Mouse (Mus musculus): ENCODE measurements at regions not wholly inside any gene's neighbourhood (a gene's known extent, or its start where the extent isn't known, plus 50 kb on each side); places are given as distances from the start of the nearest gene placed in this dataset.

GRCm38 (mm10) chr7:37377889-37378521 is 395.4 kb downstream of the Zfp536 start:
- DNase-seq (ENCODE audit: low read depth, low spot score), result no peak

GRCm38 (mm10) chr7:37387871-37388270 is 385.6 kb downstream of the Zfp536 start:
- DNase-seq (ENCODE audit: low read depth, low spot score), result no peak

- no peak for DNase-seq (ENCODE audit: low read depth, low spot score)
These were observed 384.4 kb downstream of the Zfp536 start for GRCm38 (mm10) chr7:37388843-37389702.

GRCm38 (mm10) chr7:37389703-37390087 is 383.7 kb downstream of the Zfp536 start:
- no peak for DNase-seq (ENCODE audit: low read depth, low spot score)

GRCm38 (mm10) chr7:37390271-37390670 is 383.2 kb downstream of the Zfp536 start:
- DNase-seq (ENCODE audit: low read depth, low spot score), result no peak

- DNase-seq (ENCODE audit: low read depth, low spot score), result no peak
These were observed 381.3 kb downstream of the Zfp536 start for GRCm38 (mm10) chr7:37392122-37392521.

- DNase-seq (ENCODE audit: low read depth, low spot score), result no peak
These were observed 380.8 kb downstream of the Zfp536 start for GRCm38 (mm10) chr7:37392604-37393003.

- no peak for DNase-seq (ENCODE audit: low read depth, low spot score)
These were observed 380.4 kb downstream of the Zfp536 start for GRCm38 (mm10) chr7:37393071-37393470.

GRCm38 (mm10) chr7:37394965-37395426 is 378.4 kb downstream of the Zfp536 start:
- DNase-seq (ENCODE audit: low read depth, low spot score), result no peak

- no peak for DNase-seq (ENCODE audit: low read depth, low spot score)
These were observed 377.4 kb downstream of the Zfp536 start for GRCm38 (mm10) chr7:37395881-37396513.

- no peak for DNase-seq (ENCODE audit: low read depth, low spot score)
These were observed 370.0 kb downstream of the Zfp536 start for GRCm38 (mm10) chr7:37403483-37403882.

GRCm38 (mm10) chr7:37413350-37413749 is 360.1 kb downstream of the Zfp536 start:
- DNase-seq (ENCODE audit: low read depth, low spot score), result no peak

GRCm38 (mm10) chr7:37421704-37422103 is 351.7 kb downstream of the Zfp536 start:
- no peak for DNase-seq (ENCODE audit: low read depth, low spot score)

Measured in brain, embryonic 18.5 days (tissue).